Mouse (Mus musculus) kidney, embryonic 14.5 days (tissue): Measurements from ENCODE around the gene Glis2. TPM values are rescaled to one million over a fixed set of nuclear protein-coding genes. Genes with fewer than 3 reads are reported as not detected.

ENCODE experiments used
- ATAC-seq: fragments of 200-750 bp; cut with Nextera tagmentation; 2 replicates; pipeline ENCODE4 v1.8.0; 2017; ENCODE audit warnings: moderate number of reproducible peaks, mild to moderate bottlenecking, moderate TSS enrichment, moderate library complexity; ENCODE audit not compliant: low FRiP score, low TSS enrichment
- H3K27ac ChIP-seq: fragments of 300-500 bp; sonication (generic); 2 replicates; pipeline ENCODE4 v1.5.1; 2014; ENCODE audit warnings: low read depth, mild to moderate bottlenecking, low read length, moderate library complexity, mixed read lengths
- H3K27me3 ChIP-seq: fragments of 300-500 bp; sonication (generic); 2 replicates; pipeline ENCODE4 v1.6.1; 2014; ENCODE audit warnings: mild to moderate bottlenecking, low read length; ENCODE audit not compliant: control insufficient read depth, insufficient read depth
- H3K36me3 ChIP-seq: fragments of 300-500 bp; sonication (generic); 2 replicates; pipeline ENCODE4 v1.6.1; 2014; ENCODE audit warnings: low read length, mixed read lengths; ENCODE audit not compliant: control insufficient read depth, insufficient read depth
- H3K4me1 ChIP-seq: fragments of 300-500 bp; sonication (generic); 2 replicates; pipeline ENCODE4 v1.6.1; 2014; ENCODE audit warnings: low read length, mixed read lengths; ENCODE audit not compliant: control insufficient read depth, insufficient read depth
- H3K4me2 ChIP-seq: fragments of 300-500 bp; sonication (generic); replicated peaks from 2 replicates; pipeline ENCODE4 v1.6.1; 2014; ENCODE audit warnings: low read depth, mild to moderate bottlenecking, low read length
- H3K4me3 ChIP-seq: fragments of 300-500 bp; sonication (generic); 2 replicates; pipeline ENCODE4 v1.5.1; 2014; ENCODE audit warnings: mild to moderate bottlenecking, low read length
- H3K9ac ChIP-seq: fragments of 300-500 bp; sonication (generic); 2 replicates; pipeline ENCODE4 v1.6.1; 2014; ENCODE audit warnings: low read depth, mild to moderate bottlenecking, low read length, moderate library complexity
- H3K9me3 ChIP-seq: fragments of 300-500 bp; sonication (generic); 2 replicates; pipeline ENCODE4 v1.6.1; 2016; ENCODE audit warnings: low read length; ENCODE audit not compliant: control insufficient read depth
- WGBS: fragments of 180-500 bp; shearing (Covaris S2); extraction: QIAGEN DNeasy Blood & Tissue Kit; methylation state at CpG from one replicate; pipeline ENCODE4 v1.1.7; 2014; 5-methylcytosine and 5-hydroxymethylcytosine counted together
- polyA plus RNA-seq: library from polyadenylated mRNA; unstranded; fragments of >200 nt; fragmentation: Nextera tagmentation; extraction: Ambion mirVana; gene quantifications from 2 replicates; pipeline ENCODE4 v1.2.1, GENCODE M21; 2014

The Glis2 gene
- polyA plus RNA-seq, 1 experiment from 2014 or later = 47.3 TPM

DNA sequence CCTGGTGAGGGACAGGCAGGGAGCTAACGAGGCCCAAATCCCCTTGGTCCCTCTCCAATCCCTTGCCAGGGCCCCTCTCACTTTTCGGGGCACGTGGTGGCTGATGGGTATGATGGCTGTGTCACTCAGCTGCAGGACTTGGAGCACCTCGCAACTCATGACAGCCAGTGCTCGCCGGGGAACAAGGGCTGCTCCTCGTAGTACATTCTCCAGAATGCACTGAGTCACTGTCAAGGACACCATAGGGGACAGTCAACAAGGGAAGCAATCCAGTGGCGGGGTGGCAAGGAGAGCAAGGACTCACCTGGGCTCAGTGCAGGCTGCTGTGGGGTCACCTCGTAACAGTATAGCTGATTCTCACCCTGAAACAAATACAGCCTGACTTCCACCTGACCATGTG, 40.2 kb downstream of the Glis2 start:
- no peak for ATAC-seq

DNA sequence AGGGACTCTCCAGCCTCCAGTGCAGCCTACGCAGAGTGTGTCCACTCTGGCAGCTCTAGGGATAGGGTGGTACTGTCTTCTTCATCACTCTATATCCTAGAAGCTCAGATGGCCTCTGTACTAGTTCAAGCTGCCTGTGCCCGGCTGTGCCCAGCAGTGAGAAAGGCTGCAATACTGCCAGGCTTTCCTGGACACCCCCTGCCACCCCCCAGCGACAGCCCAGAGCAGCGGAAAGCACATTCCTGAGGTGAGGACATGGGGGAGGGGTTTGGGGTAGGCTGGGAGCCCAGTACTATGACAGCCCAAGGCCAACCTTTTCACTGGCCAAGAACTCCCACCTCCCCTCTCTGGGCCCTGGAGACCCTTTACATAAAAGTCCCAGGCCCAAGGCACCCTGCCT, 41.2 kb downstream of the Glis2 start:
- Histone ChIP-seq H3K4me1 (peaks cover 2% of the 10 kb centered on the region), H3K9ac (0 out of 2 replicates have a peak overlapping the region, but pooled peaks have one; percentile 9), H3K4me2 (no peak overlapping the region), H3K9me3 (no peaks in the 10 kb centered on the region), H3K4me3 (no peak overlapping the region), H3K36me3 (peaks cover 10% of the 10 kb centered on the region; the same call in 1 of the 2 replicates), H3K27ac (no peak overlapping the region), H3K27me3 (no peaks in the 10 kb centered on the region)
- WGBS = 76% methylated on average over 4 of the region's 4 CpGs
- no peak for ATAC-seq

More for the DNA sequence above, 40.2 kb downstream of the Glis2 start:
- Histone ChIP-seq H3K9ac (no peak overlapping the region), H3K4me3 (no peak overlapping the region), H3K27ac (no peak overlapping the region), H3K36me3 (peaks cover 10% of the 10 kb centered on the region; the same call in 1 of the 2 replicates), H3K9me3 (no peaks in the 10 kb centered on the region), H3K4me2 (no peak overlapping the region), H3K27me3 (no peaks in the 10 kb centered on the region), H3K4me1 (no peaks in the 10 kb centered on the region)
- 87% methylated on average over 9 of the region's 9 CpGs for WGBS

DNA sequence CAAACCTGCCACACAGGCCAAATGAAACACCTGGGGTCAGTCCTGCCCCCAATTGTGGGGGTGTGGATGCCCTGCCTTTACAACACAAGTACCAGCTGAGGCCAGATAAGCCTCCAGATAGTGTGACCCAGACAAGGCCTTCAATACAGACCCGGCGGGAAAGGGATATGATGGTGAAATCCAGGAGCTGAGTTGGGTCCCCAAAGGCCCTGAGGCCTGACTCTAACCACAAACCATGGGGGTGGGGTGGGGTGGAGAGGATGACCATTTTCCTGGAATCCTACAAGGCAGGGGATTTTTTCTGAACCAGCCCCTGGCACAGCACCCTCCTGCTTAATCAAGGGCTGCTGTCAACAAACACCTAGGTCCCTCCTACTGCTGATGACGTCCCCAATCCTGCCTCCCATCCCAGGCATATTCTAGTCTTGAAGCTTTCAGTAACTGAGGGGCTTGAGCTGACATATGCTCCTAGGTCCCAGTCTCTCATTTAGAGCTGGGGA, 44.4 kb downstream of the Glis2 start:
- no peak for ATAC-seq
- Histone ChIP-seq H3K36me3 (peaks cover 6% of the 10 kb centered on the region; the same call in 1 of the 2 replicates), H3K27ac (no peak overlapping the region), H3K4me2 (no peak overlapping the region), H3K9ac (no peak overlapping the region), H3K4me3 (no peak overlapping the region), H3K27me3 (no peaks in the 10 kb centered on the region), H3K9me3 (no peaks in the 10 kb centered on the region), H3K4me1 (peaks cover 33% of the 10 kb centered on the region)
- 85% methylated on average over 3 of the region's 3 CpGs for WGBS

DNA sequence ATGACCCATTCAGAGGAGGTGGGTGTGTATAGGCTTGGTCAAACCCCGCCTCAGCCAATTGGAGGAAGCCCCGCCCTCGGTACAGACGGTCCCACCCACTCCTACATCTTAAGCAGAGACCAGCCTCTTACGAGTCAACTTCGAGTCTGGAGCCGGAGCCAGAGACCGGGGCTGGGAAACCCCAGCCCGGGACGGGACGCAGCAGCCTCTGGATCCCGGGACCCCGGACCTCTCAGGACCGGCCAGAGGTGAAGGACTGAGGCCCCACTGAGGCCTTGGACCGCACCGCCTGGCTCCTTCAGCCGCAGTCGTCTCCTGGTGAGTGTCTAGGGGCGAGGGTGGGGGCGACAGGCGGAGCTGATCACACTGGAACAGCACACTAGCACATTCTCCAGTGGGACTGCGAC, 45.3 kb downstream of the Glis2 start, which contains the start of the genes Vasn and Dnaja3:
Vasn (plus strand) TSS at position 111 of the 407 bp plus-strand sequence.
Dnaja3 (plus strand) TSS at position 159 of the 407 bp plus-strand sequence.
- ATAC-seq = peak; percentile 94
- H3K9me3 ChIP-seq = no peaks in the 10 kb centered on the region
- peak within 1 kb of the TSS; percentile 79 for H3K4me3 ChIP-seq
- H3K4me1 ChIP-seq = peaks cover 41% of the 10 kb centered on the region
- H3K27me3 ChIP-seq = no peaks in the 10 kb centered on the region
- peak within 1 kb of the TSS; percentile 58 for H3K4me2 ChIP-seq
- H3K9ac ChIP-seq = peak within 1 kb of the TSS; percentile 80
- H3K36me3 ChIP-seq = peaks cover 9% of the 10 kb centered on the region; the same call in 1 of the 2 replicates
- 1% methylated on average over 22 of the region's 22 CpGs for WGBS
- H3K27ac ChIP-seq = peak within 1 kb of the TSS; percentile 95

DNA sequence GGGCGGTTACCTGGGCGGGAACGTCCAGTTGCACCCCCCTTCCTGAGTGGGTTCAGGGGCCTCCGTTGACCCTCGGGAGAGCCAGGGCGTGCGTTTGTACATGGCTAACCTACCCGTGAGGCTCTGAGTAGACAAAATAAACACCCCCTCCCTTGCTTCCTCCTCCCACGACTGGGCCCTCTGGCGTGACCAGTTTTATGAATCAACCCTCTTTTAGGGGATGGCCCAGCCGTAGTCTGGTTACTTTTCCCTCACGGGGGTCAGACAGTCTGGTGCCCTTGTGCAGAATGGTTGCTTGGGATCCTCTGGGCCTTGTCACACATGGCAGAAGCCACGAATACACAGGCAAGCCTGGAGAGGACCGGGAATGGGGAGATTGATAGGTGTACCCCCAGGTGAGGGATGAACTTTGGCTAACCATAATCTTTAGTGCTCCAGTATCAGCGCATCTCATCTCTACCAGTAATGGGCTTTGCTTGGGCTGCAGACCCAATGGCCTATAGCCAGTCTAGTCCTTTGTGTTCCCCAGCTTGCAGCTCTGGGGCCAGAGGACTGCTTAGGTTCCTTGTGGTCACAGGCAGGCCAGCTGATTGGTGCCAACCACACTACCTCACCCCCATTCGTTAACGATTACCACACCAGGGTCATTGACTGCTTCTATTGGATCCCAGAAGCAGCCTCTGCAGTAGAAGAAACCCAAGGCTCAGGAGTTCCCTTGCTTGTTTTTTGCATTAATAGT, 45.9 kb downstream of the Glis2 start:
- Histone ChIP-seq H3K4me1 (peaks cover 41% of the 10 kb centered on the region), H3K27ac (peak overlapping the region; percentile 95), H3K9ac (peak overlapping the region; percentile 80), H3K27me3 (no peaks in the 10 kb centered on the region), H3K36me3 (peaks cover 9% of the 10 kb centered on the region; the same call in 1 of the 2 replicates), H3K9me3 (no peaks in the 10 kb centered on the region), H3K4me3 (peak overlapping the region; percentile 79), H3K4me2 (peak overlapping the region; percentile 58)
- ATAC-seq = peak; percentile 65
- WGBS = 1% methylated on average over 17 of the region's 17 CpGs

DNA sequence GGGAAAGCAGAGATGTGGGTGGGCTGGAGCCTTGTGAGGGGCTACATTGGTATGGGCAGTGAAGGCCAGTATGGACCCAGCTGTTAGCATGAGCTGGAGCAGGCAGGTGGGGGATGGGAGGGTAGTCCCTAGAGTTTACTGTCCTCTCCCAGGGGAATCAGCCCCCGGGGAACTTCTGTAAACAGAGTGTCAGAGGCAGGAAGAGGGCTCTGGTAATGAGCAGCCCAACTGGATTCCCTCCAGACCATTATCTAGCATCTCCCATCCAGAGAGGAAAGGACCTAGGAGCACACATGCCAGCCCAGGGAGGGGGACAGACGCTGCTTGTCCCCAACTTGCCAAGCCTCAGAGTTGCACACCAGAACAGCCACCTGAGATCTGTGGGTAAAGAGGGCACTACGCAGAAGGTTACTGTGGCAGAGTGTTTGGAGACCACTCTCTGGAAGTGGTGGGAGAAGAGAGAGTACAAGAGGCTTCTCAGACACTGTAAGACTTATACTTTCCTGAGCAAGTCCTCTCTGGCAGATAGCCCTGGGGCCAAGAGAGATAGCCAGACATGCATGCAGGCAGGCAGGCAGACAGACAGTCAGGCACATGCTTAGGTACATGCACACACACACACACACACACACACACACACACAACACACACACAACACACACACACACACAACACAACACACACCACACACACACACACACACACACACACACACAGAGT, 46.8 kb downstream of the Glis2 start:
- Histone ChIP-seq H3K27me3 (no peaks in the 10 kb centered on the region), H3K4me2 (peak overlapping the region; percentile 58), H3K4me3 (peak overlapping the region; percentile 79), H3K9ac (peak overlapping the region; percentile 80; the same call in 1 of the 2 replicates), H3K27ac (peak overlapping the region; percentile 95), H3K36me3 (peaks cover 9% of the 10 kb centered on the region; the same call in 1 of the 2 replicates), H3K4me1 (peaks cover 41% of the 10 kb centered on the region), H3K9me3 (no peaks in the 10 kb centered on the region)
- 29% methylated on average over 3 of the region's 3 CpGs for WGBS
- no peak for ATAC-seq

DNA sequence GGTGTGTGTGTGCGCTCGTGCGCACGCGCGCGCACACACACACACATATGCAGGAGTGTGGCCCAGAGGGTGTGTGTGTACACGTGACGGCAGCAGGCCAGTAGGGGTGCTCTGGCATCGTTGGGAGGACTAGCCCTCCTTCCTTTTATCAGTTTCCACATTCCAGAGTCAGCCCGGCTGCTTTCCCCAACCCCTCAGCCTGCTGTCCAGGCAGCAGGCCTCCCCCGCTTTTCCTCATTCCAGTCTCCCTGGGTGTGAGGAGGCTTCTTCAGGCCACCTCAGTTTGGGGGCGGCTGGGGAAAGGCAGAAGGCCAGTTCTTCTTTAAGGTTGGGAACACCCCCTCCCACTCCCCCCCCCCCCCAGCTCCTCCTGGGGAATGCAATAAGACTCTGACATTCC, 47.7 kb downstream of the Glis2 start:
- H3K36me3 ChIP-seq = peaks cover 9% of the 10 kb centered on the region; the same call in 1 of the 2 replicates
- WGBS = 28% methylated on average over 13 of the region's 13 CpGs
- no peaks in the 10 kb centered on the region for H3K27me3 ChIP-seq
- H3K4me1 ChIP-seq = peaks cover 47% of the 10 kb centered on the region
- no peaks in the 10 kb centered on the region for H3K9me3 ChIP-seq
- ATAC-seq = peak; percentile 66
- peak overlapping the region; percentile 95 for H3K27ac ChIP-seq
- peak overlapping the region; percentile 21; the same call in 1 of the 2 replicates for H3K4me3 ChIP-seq
- peak overlapping the region; percentile 58 for H3K4me2 ChIP-seq
- no peak overlapping the region; the same call in 1 of the 2 replicates for H3K9ac ChIP-seq

DNA sequence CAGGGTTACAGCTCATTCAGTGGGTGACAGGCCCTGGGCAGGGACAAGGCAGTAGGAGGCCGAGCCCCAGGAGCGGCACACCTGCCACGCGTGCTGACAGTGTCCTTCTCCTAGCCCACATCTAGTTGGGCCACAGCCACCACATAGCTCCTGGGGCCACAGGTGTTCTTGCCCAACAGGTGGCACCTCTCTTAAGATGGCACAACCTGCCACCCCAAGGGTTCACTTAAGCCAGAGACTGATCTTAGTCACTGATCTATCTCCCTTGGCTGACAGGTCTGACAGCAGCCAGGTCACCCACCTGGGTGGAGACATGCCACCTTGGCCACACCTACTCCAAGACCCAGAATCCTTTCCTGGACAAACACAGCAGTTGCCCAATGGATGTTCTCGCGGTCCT, 48.4 kb downstream of the Glis2 start:
- Histone ChIP-seq H3K36me3 (peaks cover 15% of the 10 kb centered on the region), H3K4me3 (peak overlapping the region; percentile 21; the same call in 1 of the 2 replicates), H3K4me1 (peaks cover 55% of the 10 kb centered on the region), H3K9ac (no peak overlapping the region), H3K27ac (peak overlapping the region; percentile 95), H3K9me3 (no peaks in the 10 kb centered on the region), H3K4me2 (peak overlapping the region; percentile 58), H3K27me3 (no peaks in the 10 kb centered on the region)
- WGBS = 93% methylated on average over 5 of the region's 6 CpGs
- no peak for ATAC-seq
